Comparison of ENCODE assay signal across 28 mouse cellular contexts in genomic region chr10:24228318-24229183, GRCm38 (mm10). TPM values are rescaled to one million over a fixed set of nuclear protein-coding genes. Genes with fewer than 3 reads are reported as not detected.
DNase-seq lines count a peak whose midpoint lies in the region; ATAC-seq and TF ChIP-seq lines count a peak whose summit lies in the region.
"Had no signal": no experiment of that assay in that cellular context is flagged by ENCODE, and none has a peak within 500 bp of the region (broad histone marks: within the 10 kb centered on the region; RNA-seq: fewer than 3 reads in every experiment).

No protein-coding gene starts in this region.

- ATAC-seq in forebrain, embryonic 16.5 days: peak; percentile 35; the same call in 1 of the 2 replicates
- no peak for ATAC-seq in forebrain, embryonic 11.5 days (replicated peaks; ENCODE audit: low FRiP score)
- ATAC-seq in midbrain, postnatal 0 days (ENCODE audit: low FRiP score): peak; percentile 59; the same call in 1 of the 2 replicates
- no peak for ATAC-seq in midbrain, embryonic 15.5 days (replicated peaks)
- peak; percentile 36; the same call in 1 of the 2 replicates for ATAC-seq in neural tube, embryonic 13.5 days (ENCODE audit: low read depth)
- ATAC-seq: activated CD4-positive, CD25-positive, alpha-beta regulatory T cell, adult 4 months had no signal

- no peak overlapping the region for H3K27ac ChIP-seq in forebrain, embryonic 16.5 days (ENCODE audit: low read length)
- no peak overlapping the region for H3K27ac ChIP-seq in forebrain, embryonic 11.5 days (ENCODE audit: low read depth, low read length)
- no peak overlapping the region for H3K27ac ChIP-seq in midbrain, postnatal 0 days (ENCODE audit: low read depth, low read length)
- no peak overlapping the region for H3K27ac ChIP-seq in midbrain, embryonic 15.5 days
- no peak overlapping the region for H3K27ac ChIP-seq in neural tube, embryonic 13.5 days (replicated peaks)
- H3K27ac ChIP-seq: heart, embryonic 10.5 days; left cerebral cortex, adult 2 months; limb, embryonic 10.5 days; liver, embryonic 15.5 days; lung, embryonic 15.5 days had no signal

- no peak overlapping the region for H3K4me2 ChIP-seq in forebrain, embryonic 16.5 days (ENCODE audit: low read length)
- no peak overlapping the region for H3K4me2 ChIP-seq in forebrain, embryonic 11.5 days (ENCODE audit: low read depth, low read length, severe bottlenecking)
- H3K4me2 ChIP-seq in midbrain, postnatal 0 days (ENCODE audit: low read depth, low read length, poor library complexity, severe bottlenecking): no peak overlapping the region
- no peak overlapping the region for H3K4me2 ChIP-seq in midbrain, embryonic 15.5 days
- no peak overlapping the region for H3K4me2 ChIP-seq in neural tube, embryonic 13.5 days
- H3K4me2 ChIP-seq: liver, embryonic 15.5 days; lung, embryonic 15.5 days had no signal

- no peak overlapping the region for H3K4me3 ChIP-seq in forebrain, embryonic 16.5 days (replicated peaks; ENCODE audit: low read length)
- no peak overlapping the region for H3K4me3 ChIP-seq in forebrain, embryonic 11.5 days (ENCODE audit: low read depth, low read length)
- no peak overlapping the region for H3K4me3 ChIP-seq in midbrain, postnatal 0 days (ENCODE audit: low read depth, low read length)
- H3K4me3 ChIP-seq in midbrain, embryonic 15.5 days: no peak overlapping the region
- no peak overlapping the region for H3K4me3 ChIP-seq in neural tube, embryonic 13.5 days
- H3K4me3 ChIP-seq: erythroblast, embryonic 14.5 days; heart, embryonic 10.5 days; left cerebral cortex, adult 2 months; limb, embryonic 10.5 days; liver, embryonic 15.5 days; lung, embryonic 15.5 days had no signal

- no peak overlapping the region for H3K9ac ChIP-seq in forebrain, embryonic 16.5 days (replicated peaks; ENCODE audit: low read depth, low read length)
- H3K9ac ChIP-seq in forebrain, embryonic 11.5 days (ENCODE audit: low read length): no peak overlapping the region
- no peak overlapping the region for H3K9ac ChIP-seq in midbrain, postnatal 0 days (replicated peaks; ENCODE audit: low read length, poor library complexity, severe bottlenecking)
- no peak overlapping the region for H3K9ac ChIP-seq in midbrain, embryonic 15.5 days
- H3K9ac ChIP-seq in neural tube, embryonic 13.5 days: no peak overlapping the region
- H3K9ac ChIP-seq: liver, embryonic 15.5 days; lung, embryonic 15.5 days had no signal

- peaks cover 8% of the 10 kb centered on the region for H3K27me3 ChIP-seq in forebrain, embryonic 16.5 days (replicated peaks; ENCODE audit: control insufficient read depth, insufficient read depth, low read length)
- peaks cover 11% of the 10 kb centered on the region for H3K27me3 ChIP-seq in forebrain, embryonic 11.5 days (ENCODE audit: control insufficient read depth, insufficient read depth, low read length)
- H3K27me3 ChIP-seq in midbrain, postnatal 0 days (ENCODE audit: insufficient read depth, low read length): 0 out of 2 replicates have a peak, but pooled peaks cover 3% of the 10 kb centered on the region
- peaks cover 6% of the 10 kb centered on the region for H3K27me3 ChIP-seq in midbrain, embryonic 15.5 days (replicated peaks)
- peaks cover 36% of the 10 kb centered on the region for H3K27me3 ChIP-seq in neural tube, embryonic 13.5 days

- DNase-seq in forebrain, embryonic 11.5 days (ENCODE audit: low spot score): no peak
- peak; percentile 41 for DNase-seq in midbrain, postnatal 0 days (ENCODE audit: low spot score)
- DNase-seq in fat pad, adult 2 months (ENCODE audit: extremely low read depth, low read depth, low spot score): peak; percentile 86
- no peak for DNase-seq in urinary bladder, adult 2 months (ENCODE audit: low spot score)
- no peak for DNase-seq in kidney, adult 18-20 months
- DNase-seq: adrenal gland, adult 8-10 months; B cell, adult 2 months; cerebellum, adult 18-20 months; cerebellum, postnatal 14 days; heart, postnatal 4 days; kidney, adult 8-10 months; kidney, postnatal 10 days; liver; lung, postnatal 36 days; right cerebral cortex, postnatal 25 days; spleen, adult 18-20 months had no signal

- peaks cover 8% of the 10 kb centered on the region for H3K4me1 ChIP-seq in forebrain, embryonic 16.5 days (replicated peaks; ENCODE audit: control insufficient read depth, insufficient read depth, low read length)
- H3K4me1 ChIP-seq in forebrain, embryonic 11.5 days (replicated peaks; ENCODE audit: control insufficient read depth, insufficient read depth, low read length): peaks cover 5% of the 10 kb centered on the region; the same call in 1 of the 2 replicates
- no peaks in the 10 kb centered on the region for H3K4me1 ChIP-seq in midbrain, postnatal 0 days (ENCODE audit: insufficient read depth, low read length)
- peaks cover 3% of the 10 kb centered on the region for H3K4me1 ChIP-seq in midbrain, embryonic 15.5 days
- H3K4me1 ChIP-seq in neural tube, embryonic 13.5 days (replicated peaks): peaks cover 17% of the 10 kb centered on the region

- no peaks in the 10 kb centered on the region for H3K36me3 ChIP-seq in forebrain, embryonic 16.5 days (ENCODE audit: control insufficient read depth, insufficient read depth)
- no peaks in the 10 kb centered on the region for H3K36me3 ChIP-seq in forebrain, embryonic 11.5 days (ENCODE audit: control insufficient read depth, insufficient read depth, low read length)
- no peaks in the 10 kb centered on the region for H3K36me3 ChIP-seq in midbrain, postnatal 0 days (ENCODE audit: insufficient read depth, low read length)
- no peaks in the 10 kb centered on the region for H3K36me3 ChIP-seq in midbrain, embryonic 15.5 days (replicated peaks)
- H3K36me3 ChIP-seq in neural tube, embryonic 13.5 days: no peaks in the 10 kb centered on the region
- H3K36me3 ChIP-seq: heart, embryonic 10.5 days; limb, embryonic 10.5 days; liver, embryonic 15.5 days; lung, embryonic 15.5 days had no signal

- no peak for TF ChIP-seq CTCF in midbrain, postnatal 0 days (IDR thresholded peaks at IDR 0.05)

- H3K9me3 ChIP-seq in forebrain, embryonic 16.5 days (ENCODE audit: control insufficient read depth, low read length): no peaks in the 10 kb centered on the region
- H3K9me3 ChIP-seq in forebrain, embryonic 11.5 days (ENCODE audit: control insufficient read depth, low read length): no peaks in the 10 kb centered on the region
- no peaks in the 10 kb centered on the region for H3K9me3 ChIP-seq in midbrain, postnatal 0 days (ENCODE audit: low read length)
- no peaks in the 10 kb centered on the region for H3K9me3 ChIP-seq in midbrain, embryonic 15.5 days
- H3K9me3 ChIP-seq in neural tube, embryonic 13.5 days: no peaks in the 10 kb centered on the region
- H3K9me3 ChIP-seq: heart, embryonic 10.5 days; limb, embryonic 10.5 days; liver, embryonic 15.5 days; lung, embryonic 15.5 days had no signal

- WGBS in forebrain, embryonic 16.5 days: 22% methylated on average over 12 of the region's 12 CpGs
- 45% methylated on average over 12 of the region's 12 CpGs for WGBS in forebrain, embryonic 11.5 days
- 45% methylated on average over 12 of the region's 12 CpGs for WGBS in midbrain, postnatal 0 days
- 40% methylated on average over 12 of the region's 12 CpGs for whole genome bisulfite sequencing in midbrain, embryonic 15.5 days
- WGBS in neural tube, embryonic 13.5 days: 39% methylated on average over 12 of the region's 12 CpGs

RNA-seq across cellular contexts. Expression of gene Moxd1, which starts 5.2 kb away (rescaled TPM):
- 2.0 and 2.4 TPM in 2 replicates for polyA plus RNA-seq in forebrain, embryonic 16.5 days (2015; fragmentation: Nextera tagmentation; extraction: Ambion mirVana)
- polyA plus RNA-seq in forebrain, embryonic 11.5 days (2014; fragmentation: Nextera tagmentation; extraction: Ambion mirVana): 2.6 and 2.9 TPM in 2 replicates
- total RNA-seq in midbrain, postnatal 0 days (2014; rRNA removed): 5.1 and 10.8 TPM in 2 replicates
- 1.1 and 1.4 TPM in 2 replicates for polyA plus RNA-seq in midbrain, postnatal 0 days (2015; fragmentation: Nextera tagmentation; extraction: Ambion mirVana)
- 1.2 and 1.8 TPM in 2 replicates for polyA plus RNA-seq in midbrain, embryonic 15.5 days (2015; fragmentation: Nextera tagmentation; extraction: Ambion mirVana)
- 15.9 and 17.8 TPM in 2 replicates for polyA plus RNA-seq in neural tube, embryonic 13.5 days (2015; fragmentation: Nextera tagmentation; extraction: Ambion mirVana)
- polyA plus RNA-seq in urinary bladder, adult 2 months (2012; rRNA removed): 12.8 and 14.9 TPM in 2 replicates
- total RNA-seq: megakaryocyte-erythroid progenitor cell, adult 5-6 weeks; MEL had no signal
- polyA plus RNA-seq: activated CD4-positive, CD25-positive, alpha-beta regulatory T cell, adult 4 months; erythroblast, embryonic 14.5 days had no signal

Comparison
In these comparisons a context has a peak if more than half of its experiments do, and no peak if none do; other contexts are left out.
1. ATAC-seq: peak in forebrain, embryonic 16.5 days (single experiment), midbrain, postnatal 0 days (single experiment) and neural tube, embryonic 13.5 days (single experiment); none in forebrain, embryonic 11.5 days (single experiment) and midbrain, embryonic 15.5 days (single experiment).
2. DNase-seq: peak in midbrain, postnatal 0 days (single experiment) and fat pad, adult 2 months (single experiment); none in forebrain, embryonic 11.5 days (single experiment), urinary bladder, adult 2 months (single experiment) and kidney, adult 18-20 months (single experiment).